Mouse (Mus musculus) adrenal gland, postnatal 4 days (tissue): ENCODE data around the gene Btbd2. TPM values are rescaled to one million over a fixed set of nuclear protein-coding genes. Genes with fewer than 3 reads are reported as not detected.
"Not testable (repeated sequence)": the region's sequence is repeated elsewhere in the genome, so short reads cannot be mapped to it uniquely, and the experiment has no call there.

ENCODE experiments used
- DNase-seq, 2 experiments: peaks; one replicate each; pipeline ENCODE4 v3.0.0; 2021 to 2022; ENCODE audit warnings: low spot score in 2 of 2, mixed read lengths in 2 of 2
- microRNA-seq: library from miRNA; unstranded; fragments of <30 nt; microRNA quantifications from one replicate; pipeline ENCODE4 v1.2.0, GENCODE M21; 2021
- total RNA-seq, 2 experiments: library from RNA; stranded (reverse); gene quantifications; 2 replicates each; pipeline ENCODE4 v1.2.3; 2021

Btbd2 gene
- total RNA-seq, 2 experiments from 2014 or later, result 72.0 to 76.3 TPM

GRCm38 (mm10) chr10:80610116-80610785 lies 46.6 kb downstream of the Btbd2 start:
- no peak for DNase-seq

GRCm38 (mm10) chr10:80609269-80609924 lies 47.5 kb downstream of the Btbd2 start:
- no peak for DNase-seq

GRCm38 (mm10) chr10:80608435-80608834 lies 48.4 kb downstream of the Btbd2 start:
- DNase-seq, result no peak

GRCm38 (mm10) chr10:80606737-80607350 lies 50.0 kb downstream of the Btbd2 start:
- DNase-seq, result no peak

GRCm38 (mm10) chr10:80606306-80606705 lies 50.6 kb downstream of the Btbd2 start:
- DNase-seq, result no peak

GRCm38 (mm10) chr10:80605721-80606120 lies 51.1 kb downstream of the Btbd2 start, which contains the start of gene Gm49322:
Gm49322 (plus strand) TSS chr10:80606021.
- DNase-seq, result not testable (repeated sequence)

GRCm38 (mm10) chr10:80604988-80605387 lies 51.9 kb downstream of the Btbd2 start:
- no peak for DNase-seq

- no peak for DNase-seq
Measured at GRCm38 (mm10) chr10:80604001-80604509, 52.8 kb downstream of the Btbd2 start.

- no peak for DNase-seq
Measured at GRCm38 (mm10) chr10:80603364-80603763, 53.5 kb downstream of the Btbd2 start.

- peak; percentile 80 to 88 for DNase-seq
Measured at GRCm38 (mm10) chr10:80602698-80603325, 54.1 kb downstream of the Btbd2 start, which contains the start of the genes Scamp4 and Adat3. Scamp4 (plus strand) TSS chr10:80602872. Adat3 (plus strand) TSS chr10:80602880.

GRCm38 (mm10) chr10:80596318-80596717 lies 60.6 kb downstream of the Btbd2 start:
- no peak for DNase-seq

Small RNA genes lying within 50 kb of the gene (microRNA-seq; reads per million reads assigned to microRNA genes)
- not detected for gene Mir6912

Other genes with a start within 250 kb of the Btbd2 start
- 100 to 1,000 TPM; 112 to 116 TPM for gene Tcf3, start 223.4 kb downstream of the Btbd2 start, total RNA-seq
- not detected for gene Onecut3, start 162.2 kb downstream of the Btbd2 start, total RNA-seq
- gene Atp8b3, start 117.9 kb downstream of the Btbd2 start, total RNA-seq, result under 1 TPM; 0.50 to 0.82 TPM
- 10 to 100 TPM; 71.7 to 78.9 TPM for gene Rexo1, start 95.5 kb downstream of the Btbd2 start, total RNA-seq
- gene Klf16, start 79.8 kb downstream of the Btbd2 start, total RNA-seq, result 10 to 100 TPM; 14.2 to 16.5 TPM
- gene Abhd17a, start 66.7 kb downstream of the Btbd2 start, total RNA-seq, result 100 to 1,000 TPM; 106 to 112 TPM
- gene Scamp4, start 54.2 kb downstream of the Btbd2 start, total RNA-seq, result 10 to 100 TPM; 49.5 to 51.8 TPM
- 1 to 10 TPM; 4.0 to 4.9 TPM for gene Adat3, start 54.2 kb downstream of the Btbd2 start, total RNA-seq
- 1 to 10 TPM; 3.0 to 3.4 TPM for gene Gm49322, start 51.0 kb downstream of the Btbd2 start, total RNA-seq
- gene Csnk1g2, start 34.2 kb downstream of the Btbd2 start, total RNA-seq, result 100 to 1,000 TPM; 169 to 173 TPM
- 100 to 1,000 TPM; 126 to 134 TPM for gene Mknk2, start 21.0 kb upstream of the Btbd2 start, total RNA-seq
- 10 to 100 TPM; 16.5 to 16.6 TPM for gene Mob3a, start 44.9 kb upstream of the Btbd2 start, total RNA-seq
- gene Izumo4, start 45.1 kb upstream of the Btbd2 start, total RNA-seq, result 10 to 100 TPM; 18.3 to 24.9 TPM
- 100 to 1,000 TPM in 1 of 2 experiments, 10 to 100 TPM in 1; 98.9 to 114 TPM for gene Ap3d1, start 85.2 kb upstream of the Btbd2 start, total RNA-seq
- gene Dot1l, start 98.1 kb upstream of the Btbd2 start, total RNA-seq, result 10 to 100 TPM; 81.2 to 83.2 TPM
- gene Sf3a2, start 141.1 kb upstream of the Btbd2 start, total RNA-seq, result 10 to 100 TPM; 79.5 to 79.9 TPM
- 100 to 1,000 TPM in 1 of 2 experiments, 10 to 100 TPM in 1; 93.7 to 105 TPM for gene Plekhj1, start 141.6 kb upstream of the Btbd2 start, total RNA-seq
- 1 to 10 TPM in 1 of 2 experiments, under 1 TPM in 1; 0.79 to 1.1 TPM for gene Amh, start 148.2 kb upstream of the Btbd2 start, total RNA-seq
- gene Jsrp1, start 156.4 kb upstream of the Btbd2 start, total RNA-seq, result 10 to 100 TPM; 12.7 to 18.4 TPM
- 100 to 1,000 TPM; 668 to 717 TPM for gene Oaz1, start 169.6 kb upstream of the Btbd2 start, total RNA-seq
- 1 to 10 TPM; 1.1 to 1.5 TPM for gene Lingo3, start 187.0 kb upstream of the Btbd2 start, total RNA-seq
- gene Lsm7, start 198.1 kb upstream of the Btbd2 start, total RNA-seq, result 10 to 100 TPM; 50.4 to 52.9 TPM
- gene Sppl2b, start 198.2 kb upstream of the Btbd2 start, total RNA-seq, result 10 to 100 TPM; 43.5 to 47.7 TPM
- gene Tmprss9, start 214.8 kb upstream of the Btbd2 start, total RNA-seq, result not detected
- 100 to 1,000 TPM; 162 to 179 TPM for gene Timm13, start 243.9 kb upstream of the Btbd2 start, total RNA-seq